Mouse (Mus musculus) CH12.LX (cell line): ENCODE results near the gene Coch. TPM values are rescaled to one million over a fixed set of nuclear protein-coding genes. Genes with fewer than 3 reads are reported as not detected.

Source experiments
- DNase-seq: peaks from one replicate; pipeline ENCODE4 v3.0.0-alpha.2; 2013; ENCODE audit errors: extremely low read depth
- H3K27ac ChIP-seq: 2 replicates; pipeline ENCODE4 v1.5.1; 2012; ENCODE audit warnings: low read depth, mild to moderate bottlenecking, control low read depth, moderate library complexity; ENCODE audit not compliant: insufficient read depth
- H3K27me3 ChIP-seq: replicated peaks from 2 replicates; pipeline ENCODE3; 2012; ENCODE audit warnings: inconsistent platforms
- H3K36me3 ChIP-seq, 2 experiments: replicated peaks in 1 of 2; 2 replicates each; pipeline versions ENCODE3 to v1.6.1; 2012; ENCODE audit warnings: inconsistent platforms in 1 of 2, low read length in 1 of 2, mild to moderate bottlenecking in 1 of 2, mixed read lengths in 1 of 2, moderate library complexity in 1 of 2; ENCODE audit not compliant: control insufficient read depth in 1 of 2, insufficient read depth in 1 of 2
- H3K4me1 ChIP-seq, 2 experiments: 2 replicates each; pipeline ENCODE4 v1.6.1; 2012; ENCODE audit warnings: inconsistent platforms in 1 of 2, moderate library complexity in 1 of 2; ENCODE audit not compliant: insufficient read depth in 2 of 2, control insufficient read depth in 1 of 2
- H3K4me2 ChIP-seq: 2 replicates; pipeline ENCODE4 v1.6.1; 2012; ENCODE audit warnings: low read depth, mild to moderate bottlenecking, control low read depth; ENCODE audit not compliant: poor library complexity, insufficient read depth, severe bottlenecking
- H3K4me3 ChIP-seq, 3 experiments: fragments of 150-350 bp in 1 of 3; sonication (generic) in 1 of 3; replicated peaks in 1 of 3; 2 replicates each; pipeline versions ENCODE3 to v1.5.1; 2011 to 2012; ENCODE audit warnings: low read depth in 2 of 3, low read length in 2 of 3, mild to moderate bottlenecking in 2 of 3, moderate library complexity in 2 of 3, control low read depth in 1 of 3, improper control_type of control experiment in 1 of 3, inconsistent platforms in 1 of 3, mixed read lengths in 1 of 3; ENCODE audit not compliant: poor library complexity in 1 of 3
- H3K79me2 ChIP-seq: replicated peaks from 2 replicates; pipeline ENCODE4 v1.6.1; 2012; ENCODE audit warnings: mild to moderate bottlenecking, moderate library complexity; ENCODE audit not compliant: control insufficient read depth, poor library complexity, insufficient read depth, severe bottlenecking; ENCODE audit errors: extremely low read depth
- H3K9ac ChIP-seq: 2 replicates; pipeline ENCODE4 v1.6.1; 2012; ENCODE audit warnings: low read depth, mild to moderate bottlenecking, control low read depth, moderate library complexity; ENCODE audit not compliant: insufficient read depth
- H3K9me3 ChIP-seq: replicated peaks from 2 replicates; pipeline ENCODE3; 2012; ENCODE audit warnings: low read length, inconsistent platforms, mixed read lengths
- CTCF ChIP-seq, 2 experiments: IDR thresholded peaks in 1 of 2; conservative IDR thresholded peaks in 1 of 2; 2 replicates each; pipeline ENCODE4 v1.5.1; 2011 to 2012; ENCODE audit warnings: low read depth in 2 of 2, low read length in 2 of 2, improper control_type of control experiment in 1 of 2, inconsistent platforms in 1 of 2, mild to moderate bottlenecking in 1 of 2, moderate library complexity in 1 of 2
- E2F4 ChIP-seq: IDR thresholded peaks from 2 replicates; pipeline ENCODE4 v1.6.1; 2011; ENCODE audit warnings: low read depth, low read length, improper control_type of control experiment; ENCODE audit not compliant: insufficient replicate concordance
- ELF1 ChIP-seq: IDR thresholded peaks from 2 replicates; pipeline ENCODE4 v1.6.1; 2014; ENCODE audit warnings: low read depth, mild to moderate bottlenecking, inconsistent platforms, low read length, improper control_type of control experiment
- EP300 ChIP-seq: IDR thresholded peaks from 2 replicates; pipeline ENCODE4 v1.6.1; 2011; ENCODE audit warnings: low read length, improper control_type of control experiment
- HCFC1 ChIP-seq: IDR thresholded peaks from 2 replicates; pipeline ENCODE4 v1.6.1; 2012; ENCODE audit warnings: low read depth, mild to moderate bottlenecking, inconsistent platforms, low read length, improper control_type of control experiment
- IRF4 ChIP-seq: IDR thresholded peaks from 2 replicates; pipeline ENCODE4 v1.6.1; 2014; ENCODE audit warnings: low read depth, mild to moderate bottlenecking, inconsistent platforms, low read length, improper control_type of control experiment
- JUN ChIP-seq: IDR thresholded peaks from 2 replicates; pipeline ENCODE4 v1.6.1; 2011; ENCODE audit warnings: low read depth, mild to moderate bottlenecking, low read length, improper control_type of control experiment, moderate library complexity; ENCODE audit not compliant: insufficient read depth
- JUND ChIP-seq: conservative IDR thresholded peaks from 2 replicates; pipeline ENCODE4 v1.6.1; 2011; ENCODE audit warnings: low read depth, low read length, improper control_type of control experiment
- MAX ChIP-seq: IDR thresholded peaks from 2 replicates; pipeline ENCODE4 v1.6.1; 2011; ENCODE audit warnings: low read length, improper control_type of control experiment
- MAZ ChIP-seq: IDR thresholded peaks from 2 replicates; pipeline ENCODE4 v1.6.1; 2012; ENCODE audit warnings: low read depth, mild to moderate bottlenecking, inconsistent platforms, low read length, improper control_type of control experiment, moderate library complexity
- MEF2A ChIP-seq: IDR thresholded peaks from 2 replicates; pipeline ENCODE4 v1.6.1; 2014; ENCODE audit warnings: low read depth, mild to moderate bottlenecking, inconsistent platforms, low read length, improper control_type of control experiment, borderline replicate concordance
- MXI1 ChIP-seq: IDR thresholded peaks from 2 replicates; pipeline ENCODE4 v1.6.1; 2011; ENCODE audit warnings: mild to moderate bottlenecking, low read depth, low read length, improper control_type of control experiment
- MYC ChIP-seq: IDR thresholded peaks from 2 replicates; pipeline ENCODE4 v1.6.1; 2011; ENCODE audit warnings: low read depth, mild to moderate bottlenecking, improper control_type of control experiment, low read length
- NELFE ChIP-seq: IDR thresholded peaks from 2 replicates; pipeline ENCODE4 v1.6.1; 2011; ENCODE audit warnings: low read depth, low read length, improper control_type of control experiment
- NRF1 ChIP-seq: IDR thresholded peaks from 2 replicates; pipeline ENCODE4 v1.6.1; 2014; ENCODE audit warnings: low read depth, mild to moderate bottlenecking, inconsistent platforms, low read length, improper control_type of control experiment, moderate library complexity
- PAX5 ChIP-seq: IDR thresholded peaks from 2 replicates; pipeline ENCODE4 v1.6.1; 2012; ENCODE audit warnings: low read length, inconsistent platforms, mixed read lengths
- RAD21 ChIP-seq: IDR thresholded peaks from 2 replicates; pipeline ENCODE4 v1.6.1; 2011; ENCODE audit warnings: low read depth, mild to moderate bottlenecking, low read length, improper control_type of control experiment, moderate library complexity
- RCOR1 ChIP-seq: conservative IDR thresholded peaks from 2 replicates; pipeline ENCODE4 v1.6.1; 2012; ENCODE audit warnings: low read depth, mild to moderate bottlenecking, inconsistent platforms, low read length, improper control_type of control experiment
- SIN3A ChIP-seq: IDR thresholded peaks from 2 replicates; pipeline ENCODE4 v1.6.1; 2012; ENCODE audit warnings: low read length, improper control_type of control experiment, inconsistent platforms
- TCF12 ChIP-seq: IDR thresholded peaks from 2 replicates; pipeline ENCODE4 v1.6.1; 2014; ENCODE audit warnings: low read depth, mild to moderate bottlenecking, inconsistent platforms, low read length, improper control_type of control experiment
- UBTF ChIP-seq: IDR thresholded peaks from 2 replicates; pipeline ENCODE4 v1.6.1; 2012; ENCODE audit warnings: low read depth, mild to moderate bottlenecking, inconsistent platforms, low read length, improper control_type of control experiment, moderate library complexity
- USF2 ChIP-seq: conservative IDR thresholded peaks from 2 replicates; pipeline ENCODE4 v1.6.1; 2011; ENCODE audit warnings: low read depth, low read length, improper control_type of control experiment
- ZKSCAN1 ChIP-seq: IDR thresholded peaks from 2 replicates; pipeline ENCODE4 v1.6.1; 2012; ENCODE audit warnings: low read depth, inconsistent platforms, low read length, improper control_type of control experiment, borderline replicate concordance
- ZMIZ1 ChIP-seq: IDR thresholded peaks from 2 replicates; pipeline ENCODE4 v1.6.1; 2012; ENCODE audit warnings: low read depth, mild to moderate bottlenecking, inconsistent platforms, low read length, improper control_type of control experiment
- dilution Hi-C: fragments of 300-500 bp; cut with MboI; formaldehyde crosslinking; loops from 2 replicates; pipeline ENCODE4 v1.14.3; 2020; ENCODE audit warnings: low sequenced_read_pairs; ENCODE audit not compliant: extremely low pct_unique_long_range_greater_than_20kb, extremely low pct_ligation_motif_present
- in situ Hi-C: fragments of 300-500 bp; cut with MboI; formaldehyde crosslinking; loops from 3 replicates; pipeline ENCODE4 v1.14.3; 2019; ENCODE audit warnings: low sequenced_read_pairs, low pct_ligation_motif_present, low pct_unique_long_range_greater_than_20kb, mixed read lengths
- polyA plus RNA-seq: library from polyadenylated mRNA; unstranded; fragments of >175 nt; gene quantifications from 2 replicates; pipeline ENCODE4 v1.2.1, GENCODE M21; 2012; ENCODE audit warnings: low read depth; ENCODE audit not compliant: insufficient read length
- total RNA-seq, 2 experiments: library from RNA; depleted of rRNA; stranded (reverse); fragments of 300-350 nt in 1 of 2; fragments of >200 nt in 1 of 2; gene quantifications; 2 replicates each; pipeline ENCODE4 v1.2.3; 2012 to 2014

The Coch gene
- total and polyA plus RNA-seq, 3 experiments, result not detected

- TF ChIP-seq UBTF (peak; percentile 65; the same call in 1 of the 2 replicates), ZMIZ1 (no peak), USF2 (no peak), MXI1 (no peak; the same call in 1 of the 2 replicates), NRF1 (no peak), MEF2A (peak; percentile 97), JUND (peak; percentile 97), TCF12 (peak; percentile 93), SIN3A (peak; percentile 82; the same call in 1 of the 2 replicates), NELFE (no peak)
- TF ChIP-seq, all 38 proteins: peak for 19
Observed at GRCm38 (mm10) chr12:51567225-51567624, 25.9 kb upstream of the Coch start (continued).

- Histone ChIP-seq H3K4me3 (no peak overlapping the region), H3K27ac (no peak overlapping the region), H3K9me3 (peaks cover 4% of the 10 kb centered on the region), H3K36me3 (no peaks in the 10 kb centered on the region), H3K4me1 (peaks cover 2 to 43% of the 10 kb centered on the region in 2 experiments), H3K79me2 (no peaks in the 10 kb centered on the region), H3K9ac (no peak overlapping the region), H3K27me3 (no peaks in the 10 kb centered on the region), H3K4me2 (no peak overlapping the region)
- in situ Hi-C loops, result no loop called here
- dilution Hi-C loops, result no loop called here
- DNase-seq, result no peak
- no peak for TF ChIP-seq E2F4
- TF ChIP-seq JUN, result no peak
- no peak for TF ChIP-seq MYC
- no peak for TF ChIP-seq NELFE
- no peak for TF ChIP-seq HCFC1
- no peak for TF ChIP-seq RCOR1
- no peak for TF ChIP-seq IRF4
- TF ChIP-seq PAX5, result no peak
- no peak for TF ChIP-seq MAX
- no peak for TF ChIP-seq ZKSCAN1
Observed at GRCm38 (mm10) chr12:51569472-51569871, 23.7 kb upstream of the Coch start.

GRCm38 (mm10) chr12:51569944-51570343, 23.2 kb upstream of the Coch start:
- no peak overlapping the region for H3K4me2 ChIP-seq
- H3K9me3 ChIP-seq, result peaks cover 4% of the 10 kb centered on the region
- H3K79me2 ChIP-seq, result no peaks in the 10 kb centered on the region
- dilution Hi-C loops (no loop called here), in situ Hi-C loops (no loop called here)
- no peak for DNase-seq
- peaks cover 2 to 43% of the 10 kb centered on the region in 2 experiments for H3K4me1 ChIP-seq
- no peak for TF ChIP-seq TCF12
- TF ChIP-seq NELFE, result no peak
- TF ChIP-seq MAZ, result no peak
- TF ChIP-seq JUND, result no peak
- TF ChIP-seq UBTF, result no peak
- no peak for TF ChIP-seq HCFC1
- peak; percentile 4 for TF ChIP-seq RAD21
- peak in 1 of 2 experiments; percentile 40; a peak in 2 of 4 replicates for TF ChIP-seq CTCF (conservative IDR thresholded peaks at IDR 0.05 in 1 of 2, IDR thresholded peaks at IDR 0.05 in 1 of 2; ENCODE audit: low read depth in 2 of 2, low read length in 2 of 2)
- no peak for TF ChIP-seq RCOR1
- no peak for TF ChIP-seq ELF1
- TF ChIP-seq EP300, result no peak
- H3K27ac ChIP-seq, result no peak overlapping the region
- H3K36me3 ChIP-seq, result no peaks in the 10 kb centered on the region
- H3K27me3 ChIP-seq, result no peaks in the 10 kb centered on the region
- H3K4me3 ChIP-seq, result no peak overlapping the region
- no peak overlapping the region for H3K9ac ChIP-seq
